Mouse (Mus musculus): ENCODE data around the gene Cish. TPM values are rescaled to one million over a fixed set of nuclear protein-coding genes. Genes with fewer than 3 reads are reported as not detected.
"Not testable (repeated sequence)": the region's sequence is repeated elsewhere in the genome, so short reads cannot be mapped to it uniquely, and the experiment has no call there.

The Cish gene
- polyA plus RNA-seq, 1 experiment from 2014 or later: 8.4 TPM

DNA sequence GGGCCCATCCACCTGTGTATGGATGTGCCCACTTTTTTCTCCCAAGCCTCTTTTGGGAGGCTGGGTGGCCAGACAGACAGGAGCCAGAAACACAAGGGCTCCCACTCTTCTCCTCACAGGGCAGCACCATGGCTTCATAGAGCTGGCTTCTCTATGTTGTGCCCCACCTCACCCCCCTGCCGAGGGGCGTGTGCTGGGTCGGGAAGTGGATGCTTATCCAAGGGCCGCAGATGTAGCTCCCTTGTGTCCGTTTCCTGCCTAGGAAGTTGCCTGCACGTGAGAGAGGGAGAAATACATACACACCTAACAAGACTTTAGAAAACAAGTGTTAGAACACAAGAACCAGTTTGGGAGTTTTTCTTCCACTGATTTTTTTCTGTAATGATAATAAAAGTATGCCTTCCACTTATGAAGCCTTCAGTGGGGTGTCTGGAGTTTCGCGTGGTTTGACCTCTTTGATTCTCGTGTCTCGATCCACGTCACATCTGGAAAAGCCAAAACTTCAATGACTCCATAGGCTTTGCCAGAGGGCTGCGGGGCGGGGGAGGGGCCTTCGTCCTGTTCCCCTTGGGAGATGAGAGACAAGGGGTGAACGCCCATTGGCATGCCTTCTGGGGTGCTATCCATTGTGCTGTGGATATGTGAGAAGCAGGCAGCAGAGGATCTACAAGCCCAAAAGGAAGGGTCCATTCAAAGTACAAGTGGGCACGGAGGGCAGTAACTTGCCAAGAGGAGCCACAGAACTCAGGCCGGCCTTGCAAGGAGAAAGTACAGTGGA lies 5.9 kb downstream of the Cish start:
- H3K4me1 ChIP-seq: peaks cover 21% of the 10 kb centered on the region; the same call in 1 of the 2 replicates
- no peak overlapping the region for H3K27ac ChIP-seq
- no peak overlapping the region for H3K9ac ChIP-seq
- H3K4me2 ChIP-seq (replicated peaks): no peak overlapping the region
- H3K27me3 ChIP-seq: no peaks in the 10 kb centered on the region
- no peak for ATAC-seq (ENCODE audit: insufficient number of reproducible peaks, insufficient read depth, low FRiP score, low TSS enrichment)
- WGBS: 77% methylated on average over 17 of the region's 17 CpGs
- H3K36me3 ChIP-seq: peaks cover 21% of the 10 kb centered on the region
- no peaks in the 10 kb centered on the region for H3K9me3 ChIP-seq
- H3K4me3 ChIP-seq: no peak overlapping the region

DNA sequence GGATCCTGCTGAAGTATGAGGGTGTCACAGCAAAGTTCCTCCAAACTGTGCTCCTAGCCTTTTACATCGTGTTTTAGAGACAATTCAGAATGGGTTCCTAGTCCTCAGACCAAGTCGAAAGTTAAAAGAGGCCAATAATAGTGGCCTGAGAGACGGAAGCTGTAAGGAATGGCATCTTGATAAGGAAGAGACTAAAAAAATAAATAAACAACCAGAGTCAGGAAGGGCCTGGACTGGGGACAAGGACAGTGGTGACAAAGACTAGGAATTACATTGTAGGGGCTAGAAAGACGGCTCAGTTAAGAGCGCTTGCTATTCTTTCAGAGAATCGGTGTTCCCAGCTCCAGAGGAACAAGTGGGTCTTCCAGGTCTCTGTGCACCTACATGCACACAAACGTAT lies 6.8 kb downstream of the Cish start:
- 87% methylated on average over 7 of the region's 7 CpGs for WGBS
- ATAC-seq (ENCODE audit: insufficient number of reproducible peaks, insufficient read depth, low FRiP score, low TSS enrichment): no peak

DNA sequence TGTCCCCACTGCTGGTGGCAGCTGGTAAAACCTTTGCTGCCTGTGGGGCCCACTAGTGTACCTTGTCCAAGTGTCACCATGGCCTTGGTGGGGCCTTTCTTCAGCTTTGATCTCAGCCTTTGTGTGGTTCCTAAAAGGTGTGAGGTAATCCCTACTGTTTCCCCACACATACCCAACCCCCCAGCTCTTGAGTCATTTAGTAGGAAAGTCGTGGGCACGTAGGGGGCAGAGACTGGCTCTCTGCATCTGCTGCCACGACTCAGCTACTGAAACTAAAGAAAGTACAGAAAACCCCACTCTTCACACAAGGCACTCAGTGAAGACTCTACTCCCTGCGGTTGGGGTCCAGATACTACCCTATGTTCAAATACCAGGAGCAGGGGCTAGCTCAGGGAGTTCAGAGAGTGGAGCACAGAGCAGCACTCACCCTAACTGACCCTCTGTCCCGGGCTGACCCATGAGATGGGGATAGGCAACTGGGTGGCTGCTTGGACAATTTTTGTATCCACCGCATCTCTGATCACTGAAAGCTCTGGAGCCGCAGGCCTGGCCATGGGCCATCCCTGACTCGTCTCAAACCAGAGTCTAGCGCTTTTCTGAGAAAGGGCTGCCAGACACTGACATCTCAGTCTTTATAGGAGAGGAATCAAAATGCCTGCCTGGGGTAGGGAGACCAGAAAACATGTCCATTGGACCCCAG lies 7.4 kb downstream of the Cish start:
- H3K9me3 ChIP-seq: no peaks in the 10 kb centered on the region
- no peak overlapping the region for H3K9ac ChIP-seq
- H3K36me3 ChIP-seq: peaks cover 21% of the 10 kb centered on the region
- H3K4me1 ChIP-seq: peaks cover 15% of the 10 kb centered on the region; the same call in 1 of the 2 replicates
- H3K27me3 ChIP-seq: no peaks in the 10 kb centered on the region
- H3K4me2 ChIP-seq (replicated peaks): no peak overlapping the region
- H3K27ac ChIP-seq: no peak overlapping the region
- no peak for ATAC-seq (ENCODE audit: insufficient number of reproducible peaks, insufficient read depth, low FRiP score, low TSS enrichment)
- WGBS: 85% methylated on average over 9 of the region's 9 CpGs
- H3K4me3 ChIP-seq: no peak overlapping the region

More for the DNA sequence above, 6.8 kb downstream of the Cish start:
- Histone ChIP-seq H3K36me3 (peaks cover 21% of the 10 kb centered on the region), H3K4me1 (peaks cover 18% of the 10 kb centered on the region; the same call in 1 of the 2 replicates), H3K27ac (no peak overlapping the region), H3K4me3 (no peak overlapping the region), H3K27me3 (no peaks in the 10 kb centered on the region), H3K9ac (no peak overlapping the region), H3K9me3 (no peaks in the 10 kb centered on the region), H3K4me2 (replicated peaks) (no peak overlapping the region)

DNA sequence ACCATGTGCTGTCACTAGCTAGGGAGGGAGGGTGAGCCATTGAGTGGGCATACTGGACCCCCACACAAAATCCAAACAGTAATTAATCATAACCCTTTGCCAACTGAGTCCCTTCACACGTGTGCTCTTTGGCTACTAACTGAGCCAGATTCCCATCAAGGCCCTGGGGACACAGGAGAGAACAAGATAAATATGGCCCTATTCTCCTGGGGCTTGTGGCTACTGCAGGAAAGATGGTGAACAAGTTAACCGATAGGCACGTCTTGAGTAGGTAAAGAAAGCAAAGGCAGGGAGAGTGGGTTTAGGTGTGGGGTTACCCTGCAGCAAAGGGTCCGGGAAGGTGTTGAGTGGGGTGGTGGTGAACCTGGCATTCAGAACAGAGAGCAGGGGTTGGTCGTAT lies 8.1 kb downstream of the Cish start:
- ATAC-seq (ENCODE audit: insufficient number of reproducible peaks, insufficient read depth, low FRiP score, low TSS enrichment): no peak

DNA sequence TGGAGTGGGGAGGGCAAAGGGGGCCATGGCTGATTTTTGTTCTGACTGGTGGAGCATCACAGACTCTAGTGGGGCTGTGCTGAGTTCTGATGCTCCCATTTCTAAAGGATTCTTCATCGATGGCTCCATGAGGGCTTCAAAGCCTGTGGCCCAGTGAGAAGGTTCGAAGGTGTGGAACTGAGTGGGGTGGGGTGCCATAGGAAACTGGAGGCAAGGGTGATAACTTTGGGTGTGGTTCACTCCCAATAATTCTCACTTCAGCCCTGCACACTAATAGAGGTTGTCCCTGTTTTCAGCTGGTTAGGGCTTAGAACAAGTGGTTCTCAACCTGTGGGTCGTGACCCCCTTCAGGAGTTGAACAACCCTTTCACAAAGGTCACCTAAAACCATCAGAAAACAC lies 8.6 kb downstream of the Cish start:
- no peak for ATAC-seq (ENCODE audit: insufficient number of reproducible peaks, insufficient read depth, low FRiP score, low TSS enrichment)
- Histone ChIP-seq H3K36me3 (peaks cover 21% of the 10 kb centered on the region), H3K9ac (no peak overlapping the region), H3K27ac (no peak overlapping the region), H3K9me3 (no peaks in the 10 kb centered on the region), H3K4me2 (replicated peaks) (no peak overlapping the region), H3K4me1 (peaks cover 8% of the 10 kb centered on the region; the same call in 1 of the 2 replicates), H3K4me3 (no peak overlapping the region), H3K27me3 (no peaks in the 10 kb centered on the region)
- WGBS: 95% methylated on average over 3 of the region's 3 CpGs

More for the DNA sequence above, 8.1 kb downstream of the Cish start:
- no peak overlapping the region for H3K27ac ChIP-seq
- no peak overlapping the region for H3K4me2 ChIP-seq (replicated peaks)
- WGBS: 81% methylated on average over 5 of the region's 5 CpGs
- peaks cover 10% of the 10 kb centered on the region; the same call in 1 of the 2 replicates for H3K4me1 ChIP-seq
- peaks cover 21% of the 10 kb centered on the region for H3K36me3 ChIP-seq
- no peaks in the 10 kb centered on the region for H3K9me3 ChIP-seq
- no peak overlapping the region for H3K4me3 ChIP-seq
- no peaks in the 10 kb centered on the region for H3K27me3 ChIP-seq
- H3K9ac ChIP-seq: no peak overlapping the region

DNA sequence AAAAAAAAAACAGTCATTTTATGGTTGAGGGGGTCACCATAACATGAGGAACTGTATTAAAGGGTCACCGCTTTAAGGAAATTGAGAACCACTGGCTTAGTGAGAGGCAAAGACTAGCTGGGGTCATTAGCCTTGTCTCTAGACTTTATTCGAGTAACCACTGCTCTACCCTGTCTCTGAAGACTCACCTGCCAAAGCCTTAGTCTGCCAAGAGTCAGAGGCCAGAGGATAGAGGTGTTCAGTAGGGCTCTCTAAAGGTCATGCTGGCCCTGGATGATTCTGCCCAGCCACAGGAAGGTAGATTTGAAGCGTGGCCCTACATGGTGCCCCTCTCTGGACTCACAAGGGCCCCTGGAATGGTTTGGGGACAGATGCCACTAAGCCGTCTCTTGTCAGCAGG lies 9.2 kb downstream of the Cish start:
- ATAC-seq (ENCODE audit: insufficient number of reproducible peaks, insufficient read depth, low FRiP score, low TSS enrichment): no peak
- Histone ChIP-seq H3K27me3 (no peaks in the 10 kb centered on the region), H3K4me1 (peaks cover 8% of the 10 kb centered on the region; the same call in 1 of the 2 replicates), H3K27ac (no peak overlapping the region), H3K9me3 (no peaks in the 10 kb centered on the region), H3K9ac (no peak overlapping the region), H3K4me3 (no peak overlapping the region), H3K4me2 (replicated peaks) (no peak overlapping the region), H3K36me3 (peaks cover 21% of the 10 kb centered on the region)
- WGBS: 69% methylated on average over 4 of the region's 4 CpGs

DNA sequence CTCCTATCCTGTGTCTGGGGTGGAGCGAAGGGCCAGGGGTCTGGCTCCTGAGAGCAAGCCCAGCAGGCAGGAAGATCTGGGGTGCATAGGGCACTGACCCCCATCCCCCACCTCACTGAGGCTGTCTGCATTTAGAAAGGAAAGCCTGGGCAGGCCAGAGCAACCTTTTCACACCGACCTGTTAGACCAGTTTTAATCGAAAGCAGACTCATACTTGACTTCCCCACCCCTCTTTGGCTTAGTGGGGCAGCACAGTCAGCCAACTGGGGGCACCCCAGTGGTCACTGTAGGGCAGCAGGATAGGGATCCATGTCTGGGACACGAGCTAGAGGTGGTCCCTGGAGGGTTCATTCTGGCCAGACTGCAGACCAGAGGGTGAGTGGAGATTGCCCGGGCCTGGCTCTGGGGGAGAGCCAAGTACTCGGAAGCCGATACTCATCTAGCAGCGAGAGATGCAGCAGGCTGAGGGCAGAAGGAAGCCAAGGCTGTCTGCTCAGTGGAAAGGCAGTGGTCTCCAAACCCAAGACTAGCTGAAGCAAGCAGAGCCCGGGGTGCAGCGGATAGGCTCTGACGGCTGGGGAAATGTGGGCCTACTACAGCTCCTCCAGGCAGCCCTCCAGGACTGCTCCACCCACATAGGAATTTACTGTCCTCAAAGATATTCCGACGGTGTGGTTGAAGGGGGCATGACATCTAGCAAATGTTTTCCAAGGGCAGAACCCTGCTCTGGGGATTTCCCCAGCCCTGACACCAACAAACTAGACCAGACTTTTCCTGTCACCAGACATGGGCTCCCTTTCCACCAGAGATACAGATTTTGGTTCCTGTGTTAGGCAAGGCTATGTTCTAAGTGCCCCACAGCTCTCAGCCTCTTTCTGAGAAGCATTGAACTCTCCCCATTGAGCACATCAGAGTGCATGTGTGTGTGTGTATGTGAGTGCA lies 10.0 kb downstream of the Cish start:
- H3K27me3 ChIP-seq: no peaks in the 10 kb centered on the region
- no peak overlapping the region for H3K4me2 ChIP-seq (replicated peaks)
- peaks cover 14% of the 10 kb centered on the region for H3K36me3 ChIP-seq
- 54% methylated on average over 13 of the region's 13 CpGs for WGBS
- peaks cover 8% of the 10 kb centered on the region; the same call in 1 of the 2 replicates for H3K4me1 ChIP-seq
- no peak for ATAC-seq (ENCODE audit: insufficient number of reproducible peaks, insufficient read depth, low FRiP score, low TSS enrichment)
- no peak overlapping the region for H3K27ac ChIP-seq
- no peaks in the 10 kb centered on the region for H3K9me3 ChIP-seq
- H3K4me3 ChIP-seq: no peak overlapping the region
- H3K9ac ChIP-seq: no peak overlapping the region

DNA sequence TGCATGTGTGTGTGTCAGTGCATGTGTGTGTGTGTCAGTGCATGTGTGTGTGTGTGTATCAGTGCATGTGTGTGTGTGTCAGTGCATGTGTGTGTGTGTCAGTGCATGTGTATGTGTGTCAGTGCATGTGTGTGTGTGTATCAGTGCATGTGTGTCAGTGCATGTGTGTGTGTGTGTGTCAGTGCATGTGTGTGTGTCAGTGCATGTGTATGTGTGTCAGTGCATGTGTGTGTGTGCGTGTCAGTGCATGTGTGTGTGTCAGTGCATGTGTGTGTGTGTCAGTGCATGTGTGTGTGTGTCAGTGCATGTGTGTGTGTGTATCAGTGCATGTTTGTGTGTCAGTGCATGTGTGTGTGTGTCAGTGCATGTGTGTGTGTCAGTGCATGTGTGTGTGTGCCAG lies 10.8 kb downstream of the Cish start:
- H3K4me1 ChIP-seq; ATAC-seq (ENCODE audit: insufficient number of reproducible peaks, insufficient read depth, low FRiP score, low TSS enrichment); H3K4me2 ChIP-seq (replicated peaks): not testable (repeated sequence)

DNA sequence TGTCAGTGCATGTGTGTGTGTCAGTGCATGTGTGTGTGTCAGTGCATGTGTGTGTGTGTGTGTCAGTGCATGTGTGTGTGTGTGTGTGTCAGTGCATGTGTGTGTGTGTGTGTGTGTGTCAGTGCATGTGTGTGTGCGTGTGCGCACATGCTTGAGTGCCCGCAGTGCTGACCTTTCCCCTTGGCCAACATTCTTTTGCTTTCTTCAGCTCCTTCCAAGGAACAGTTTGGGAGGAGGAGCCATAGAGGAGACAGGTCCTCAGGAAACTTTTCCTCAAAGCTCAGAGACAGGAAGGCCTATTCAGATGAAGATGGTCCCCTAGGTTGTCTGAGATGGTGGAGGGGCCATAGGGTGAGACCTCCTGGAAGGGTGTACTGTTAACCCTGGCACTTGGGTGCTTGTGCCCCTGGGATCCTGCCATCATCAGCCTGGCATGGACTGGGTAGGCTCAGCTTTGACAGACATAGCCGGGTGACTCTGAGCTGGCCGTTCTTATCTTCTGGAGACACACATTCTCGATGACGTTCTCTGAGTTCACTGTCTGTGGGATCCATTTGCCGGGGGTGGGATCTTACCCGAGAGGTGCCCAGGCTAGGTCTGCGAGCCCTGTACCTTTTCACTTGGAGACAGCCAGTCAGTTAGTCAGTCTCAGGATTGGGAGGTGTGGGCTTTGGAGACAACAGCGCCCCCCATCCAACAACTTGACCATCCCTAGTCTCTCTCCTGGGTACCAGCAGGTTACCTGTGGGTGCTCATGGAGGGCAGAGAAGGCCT lies 11.5 kb downstream of the Cish start:
- H3K27ac ChIP-seq: no peak overlapping the region
- no peak for ATAC-seq (ENCODE audit: insufficient number of reproducible peaks, insufficient read depth, low FRiP score, low TSS enrichment)

More for the DNA sequence above, 10.8 kb downstream of the Cish start:
- 95% methylated on average over 1 of the region's 1 CpGs for WGBS
- H3K27ac ChIP-seq, H3K9ac ChIP-seq, H3K36me3 ChIP-seq, H3K27me3 ChIP-seq, H3K9me3 ChIP-seq, H3K4me3 ChIP-seq: not testable (repeated sequence)

DNA sequence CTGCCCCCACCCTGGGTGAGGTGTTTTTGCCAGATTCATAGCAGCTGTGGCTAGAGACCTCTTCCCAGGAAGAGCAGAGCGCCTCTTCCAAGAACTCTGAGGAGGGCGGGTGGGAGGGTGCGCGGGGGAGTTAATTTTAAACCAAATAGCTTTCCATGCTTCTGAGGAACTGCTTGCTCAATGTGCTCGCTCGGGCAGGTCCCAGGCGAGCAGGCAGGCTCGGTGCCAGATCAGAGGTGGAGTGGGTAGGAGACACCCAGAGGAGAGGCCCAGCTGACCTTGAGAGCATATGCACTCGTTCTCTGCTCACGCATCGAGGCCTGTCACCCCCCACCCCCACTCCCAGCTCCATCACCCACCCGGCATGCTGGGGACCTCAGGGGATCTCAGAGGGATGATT lies 12.1 kb downstream of the Cish start:
- Histone ChIP-seq H3K27me3 (no peaks in the 10 kb centered on the region), H3K4me3 (no peak overlapping the region), H3K9ac (peak overlapping the region; percentile 10; the same call in 1 of the 2 replicates), H3K9me3 (no peaks in the 10 kb centered on the region), H3K27ac (no peak overlapping the region), H3K36me3 (no peaks in the 10 kb centered on the region), H3K4me1 (peaks cover 8% of the 10 kb centered on the region; the same call in 1 of the 2 replicates), H3K4me2 (replicated peaks) (no peak overlapping the region)
- ATAC-seq (ENCODE audit: insufficient number of reproducible peaks, insufficient read depth, low FRiP score, low TSS enrichment): no peak
- 62% methylated on average over 12 of the region's 12 CpGs for WGBS

More for the DNA sequence above, 11.5 kb downstream of the Cish start:
- 0 out of 2 replicates have a peak overlapping the region, but pooled peaks have one; percentile 10 for H3K9ac ChIP-seq
- no peak overlapping the region for H3K4me2 ChIP-seq (replicated peaks)
- H3K9me3 ChIP-seq: no peaks in the 10 kb centered on the region
- WGBS: 91% methylated on average over 11 of the region's 11 CpGs
- no peak overlapping the region for H3K4me3 ChIP-seq
- H3K4me1 ChIP-seq: peaks cover 8% of the 10 kb centered on the region; the same call in 1 of the 2 replicates
- no peaks in the 10 kb centered on the region for H3K27me3 ChIP-seq
- H3K36me3 ChIP-seq: no peaks in the 10 kb centered on the region

Measured in embryonic facial prominence, embryonic 12.5 days (tissue).